Mouse (Mus musculus): ENCODE results near the gene Abtb2.

The Abtb2 gene

DNA sequence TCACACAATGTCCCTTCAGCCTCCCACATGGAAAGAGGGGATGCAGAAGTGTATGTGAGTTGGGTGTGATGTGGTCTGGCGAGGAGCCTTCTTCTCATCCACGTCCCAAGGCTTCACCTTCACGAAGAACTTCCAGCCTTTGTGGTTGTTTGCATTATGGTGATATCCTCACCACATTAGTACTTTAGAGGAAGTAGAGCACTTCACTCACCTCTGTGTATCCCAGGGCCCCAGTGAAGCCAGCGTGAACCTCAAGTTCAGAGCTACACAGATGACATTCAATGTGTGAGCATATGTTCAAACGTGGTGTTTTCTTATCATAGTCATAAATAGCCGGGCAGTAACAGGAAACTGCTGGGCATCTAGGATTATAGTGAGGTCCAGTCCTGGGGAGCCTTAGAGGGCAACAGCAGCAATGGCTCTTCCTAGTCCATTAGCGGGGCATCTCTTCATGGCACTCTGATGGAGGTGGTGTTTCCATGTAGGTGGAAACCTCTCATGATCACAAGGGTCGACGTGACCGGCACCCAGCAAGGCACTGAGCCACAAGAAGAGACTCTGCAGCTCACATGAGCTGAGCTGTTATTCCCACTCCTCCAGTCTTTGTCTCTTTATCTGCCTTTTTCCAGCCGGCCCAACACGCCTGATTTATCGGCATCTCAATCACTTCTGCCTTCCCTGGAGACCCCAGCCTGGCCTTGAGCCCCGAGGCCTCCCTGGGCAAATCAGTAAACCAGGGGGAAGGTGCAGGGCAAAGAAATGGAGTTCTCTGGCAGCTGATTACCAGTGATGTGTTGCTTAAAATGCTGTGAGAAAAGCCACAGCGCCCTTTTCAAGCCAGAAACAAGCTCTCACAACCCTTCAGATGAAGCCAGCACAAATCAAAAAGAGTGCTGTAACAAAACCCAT is 93.8 kb downstream of the Abtb2 start:
- no peak for DNase-seq (ENCODE audit: extremely low read depth, low read depth, low spot score)

DNA sequence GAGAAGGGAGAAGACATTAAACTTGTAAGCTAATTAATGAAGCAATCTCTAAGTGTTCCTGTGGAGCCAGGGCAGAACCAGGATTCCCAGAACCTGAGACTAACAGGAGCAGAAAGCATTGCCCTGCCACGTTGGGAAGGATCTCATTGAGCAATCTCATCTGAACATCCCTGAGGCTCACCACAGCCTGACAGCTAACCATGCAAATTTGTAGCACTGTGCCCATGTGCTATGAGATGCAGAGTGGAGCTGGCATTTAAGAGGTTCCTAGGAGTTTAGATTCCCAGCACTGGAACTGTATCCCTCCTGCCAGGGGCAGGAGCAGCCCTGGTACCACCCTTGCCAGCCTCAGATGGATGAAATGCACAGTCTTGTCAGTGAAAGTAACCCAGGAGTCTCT is 95.6 kb downstream of the Abtb2 start:
- peak; percentile 77 for DNase-seq (ENCODE audit: extremely low read depth, low read depth, low spot score)

DNA sequence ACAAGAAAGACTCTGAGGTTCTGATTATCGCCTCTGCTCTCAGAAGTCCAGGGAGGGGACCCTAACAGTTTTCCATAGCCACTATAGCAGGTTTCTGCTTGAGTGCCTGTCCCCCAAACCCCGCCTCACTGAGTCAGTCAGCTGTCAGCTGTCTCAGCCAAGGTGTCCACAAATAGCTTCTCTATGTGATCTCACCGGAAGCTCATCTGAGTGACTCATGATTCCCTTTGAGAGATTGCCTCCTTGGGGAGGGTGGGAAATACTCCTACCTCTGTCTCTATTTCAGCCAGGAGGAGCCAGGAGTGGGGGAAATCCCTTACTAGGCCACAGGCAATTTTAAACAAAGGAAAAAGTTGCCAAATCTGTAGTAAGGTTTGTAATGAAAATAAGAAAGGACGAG is 96.0 kb downstream of the Abtb2 start:
- peak; percentile 80 for DNase-seq (ENCODE audit: extremely low read depth, low read depth, low spot score)

DNA sequence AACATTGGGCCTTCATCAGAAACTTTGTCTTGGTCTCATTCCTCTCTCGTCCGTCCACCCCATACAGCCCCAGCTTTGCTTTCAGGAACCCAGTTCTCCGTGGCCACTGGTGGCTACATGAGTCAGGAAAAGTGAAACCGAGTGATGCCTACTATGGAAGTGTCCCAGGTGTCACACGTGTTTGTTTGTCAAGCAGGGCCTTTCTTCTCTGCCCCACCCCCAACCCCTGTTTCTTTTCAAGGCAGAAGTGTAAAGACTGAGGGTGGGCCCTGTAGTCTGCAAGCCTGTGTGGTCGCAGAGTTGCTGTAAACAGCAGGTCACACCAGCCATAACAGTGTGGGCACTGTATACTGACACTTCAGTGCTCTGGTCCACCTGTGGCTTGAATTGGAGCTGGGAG is 98.2 kb downstream of the Abtb2 start:
- no peak for DNase-seq (ENCODE audit: extremely low read depth, low read depth, low spot score)

DNA sequence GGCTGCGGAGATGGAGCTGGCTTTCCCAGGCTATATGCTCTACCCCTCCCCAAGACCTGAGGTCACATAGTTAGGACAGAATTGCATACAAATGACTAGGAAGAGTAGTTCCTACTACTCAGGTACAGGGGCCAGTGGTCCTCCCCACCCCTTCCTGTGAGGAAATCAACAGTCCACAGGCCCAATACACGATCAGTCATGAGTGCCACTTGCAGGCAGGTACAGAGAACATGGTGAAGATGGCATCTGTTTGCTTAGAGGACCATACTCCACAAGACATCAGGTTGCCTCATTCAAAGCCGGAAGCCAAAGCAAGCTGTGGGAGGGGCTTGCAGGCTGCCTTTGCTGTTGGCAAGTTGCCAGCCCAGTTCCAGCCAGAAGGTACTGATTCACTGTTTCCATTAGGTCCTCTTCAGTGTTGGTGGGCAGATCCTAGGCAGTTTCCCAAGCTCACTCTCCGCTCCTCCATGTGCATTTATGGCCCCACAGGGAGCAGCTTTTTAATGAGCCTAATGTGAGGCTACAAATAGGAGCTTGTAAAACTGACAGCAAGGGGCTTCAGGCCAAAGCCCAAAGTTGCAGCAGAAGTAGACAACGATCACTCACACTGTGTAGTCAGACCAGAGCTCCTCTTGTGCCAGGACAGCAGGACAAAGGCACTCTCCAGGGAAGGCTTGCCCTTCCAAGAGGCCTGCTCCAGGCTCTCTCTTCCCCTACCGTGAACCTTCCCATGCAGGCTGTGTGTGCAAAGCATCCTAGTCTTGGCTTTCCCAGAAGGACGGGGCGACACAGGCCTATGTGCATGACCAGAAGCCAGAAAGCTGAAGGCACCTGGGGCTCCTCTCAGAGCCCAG is 102.1 kb downstream of the Abtb2 start:
- no peak for DNase-seq (ENCODE audit: extremely low read depth, low read depth, low spot score)

DNA sequence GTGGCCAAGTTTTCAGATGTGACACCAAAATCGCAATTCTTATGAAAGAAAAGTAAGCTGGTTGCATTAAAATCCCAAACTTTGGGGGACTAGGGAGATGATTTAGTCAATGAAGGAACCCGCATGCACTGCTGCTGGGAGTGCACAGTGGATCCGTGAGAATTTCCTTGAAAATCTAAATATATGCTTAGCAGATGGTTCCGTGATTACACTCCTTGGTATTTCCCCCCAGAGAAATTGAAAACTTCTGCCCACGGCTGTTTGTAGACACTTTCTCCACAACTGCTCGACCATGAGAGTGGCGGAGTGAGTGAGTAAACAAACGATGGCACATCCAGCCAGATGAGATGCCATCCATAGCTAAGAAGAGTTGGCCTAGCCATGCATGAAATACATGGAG is 102.8 kb downstream of the Abtb2 start:
- no peak for DNase-seq (ENCODE audit: extremely low read depth, low read depth, low spot score)

DNA sequence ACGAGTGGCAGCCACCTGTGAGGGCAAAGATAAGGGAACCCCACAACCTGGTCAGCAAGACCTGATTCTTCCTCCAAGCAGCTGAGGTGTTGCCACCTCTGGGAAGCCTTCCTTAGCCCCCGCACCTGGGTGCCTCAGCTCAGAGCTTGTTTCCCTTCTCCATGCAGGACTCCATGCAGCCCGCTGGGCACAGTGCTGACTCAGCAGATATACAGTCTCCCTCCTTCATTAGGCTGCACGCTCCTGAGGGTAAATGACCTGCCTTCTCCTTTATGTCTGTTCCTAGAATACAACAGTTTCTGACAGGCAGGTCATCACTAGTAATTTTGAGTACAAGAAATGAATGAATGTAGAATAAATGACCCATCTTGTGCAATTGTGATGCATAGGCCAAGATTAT is 103.5 kb downstream of the Abtb2 start:
- no peak for DNase-seq (ENCODE audit: extremely low read depth, low read depth, low spot score)

DNA sequence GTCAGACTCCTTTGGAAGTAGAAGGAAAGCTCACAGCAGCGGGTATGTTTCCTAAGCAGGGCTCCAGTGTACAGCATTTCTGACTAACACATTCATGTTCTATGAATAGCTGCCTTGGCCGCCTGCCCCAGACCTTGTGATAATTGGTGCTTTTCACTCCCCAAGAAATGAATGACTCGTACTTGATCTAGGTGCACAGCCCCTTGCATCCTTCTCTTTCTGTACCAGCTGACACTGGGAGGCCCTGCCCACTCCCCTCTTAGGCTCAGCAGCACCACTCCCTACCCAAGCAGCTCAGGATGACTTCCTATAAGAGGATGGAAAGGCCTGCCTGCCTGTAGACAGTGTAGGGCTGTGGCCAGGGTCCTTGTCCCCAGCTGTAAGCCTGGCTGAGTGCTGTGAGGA is 104.2 kb downstream of the Abtb2 start:
- DNase-seq (ENCODE audit: extremely low read depth, low read depth, low spot score) = no peak

DNA sequence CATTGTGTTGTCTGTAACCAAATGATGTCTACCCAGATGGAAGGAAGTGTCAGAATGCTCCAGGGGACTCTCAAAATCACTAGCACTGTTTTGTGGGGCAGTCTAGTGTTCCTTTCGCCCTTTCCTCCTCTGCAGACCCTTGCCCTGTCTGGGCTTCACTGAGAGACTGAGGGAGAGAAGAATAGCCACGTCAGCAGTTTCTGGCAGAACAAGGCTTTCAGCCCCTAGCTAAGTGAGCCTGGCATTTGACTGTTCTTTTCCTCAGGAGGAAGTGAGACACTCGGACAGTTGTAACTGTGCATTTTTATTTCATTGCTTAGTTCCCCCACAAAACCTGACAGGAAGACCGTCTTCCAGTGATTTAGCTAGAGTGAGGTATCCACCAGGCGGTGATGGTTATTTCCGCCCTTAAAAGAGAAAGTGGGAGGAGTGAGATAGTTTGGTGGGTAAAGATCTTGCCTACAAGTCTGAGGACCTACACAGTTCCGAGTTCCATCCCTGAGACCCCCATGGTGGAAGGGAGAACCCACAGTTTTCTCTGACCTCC is 106.5 kb downstream of the Abtb2 start:
- no peak for DNase-seq (ENCODE audit: extremely low read depth, low read depth, low spot score)

DNA sequence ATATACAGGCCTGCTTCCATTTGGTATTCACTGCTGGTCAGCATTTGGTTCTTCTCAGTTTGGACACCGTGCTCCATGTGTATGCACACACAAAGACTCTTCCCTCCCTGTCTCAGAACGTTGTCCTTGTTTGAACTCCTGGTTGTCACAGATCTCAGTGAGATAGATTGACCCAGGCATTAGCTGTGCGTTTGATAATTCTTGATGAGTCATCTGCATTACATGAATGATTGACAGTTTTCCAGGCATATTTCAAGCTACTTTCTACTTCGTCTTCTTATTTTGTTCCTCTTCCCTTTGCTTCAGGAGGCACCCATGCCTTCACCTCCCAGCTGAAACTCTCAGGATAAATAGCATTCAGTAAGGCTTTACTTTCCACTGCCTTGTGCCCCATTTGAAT is 107.5 kb downstream of the Abtb2 start:
- no peak for DNase-seq (ENCODE audit: extremely low read depth, low read depth, low spot score)

DNA sequence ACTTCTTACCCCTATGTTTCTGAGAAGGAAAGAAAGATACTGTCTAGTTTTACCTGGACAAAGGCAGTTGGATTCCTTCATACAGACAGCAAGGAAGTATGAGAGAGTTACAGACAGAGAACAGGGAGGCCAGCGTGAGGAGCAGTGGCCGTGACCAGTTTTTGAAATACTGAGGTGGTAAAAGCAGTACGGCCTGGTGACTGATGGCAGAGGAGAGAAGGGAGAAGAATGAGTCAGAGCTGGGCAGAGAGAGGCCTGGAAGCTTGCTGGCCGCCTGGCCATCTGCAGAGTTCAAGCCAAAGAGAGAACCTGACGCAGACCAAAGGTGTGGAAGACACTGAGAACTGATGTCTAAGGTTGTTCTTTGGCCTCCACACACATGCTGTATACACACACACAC is 109.3 kb downstream of the Abtb2 start:
- DNase-seq (ENCODE audit: extremely low read depth, low read depth, low spot score) = no peak

DNA sequence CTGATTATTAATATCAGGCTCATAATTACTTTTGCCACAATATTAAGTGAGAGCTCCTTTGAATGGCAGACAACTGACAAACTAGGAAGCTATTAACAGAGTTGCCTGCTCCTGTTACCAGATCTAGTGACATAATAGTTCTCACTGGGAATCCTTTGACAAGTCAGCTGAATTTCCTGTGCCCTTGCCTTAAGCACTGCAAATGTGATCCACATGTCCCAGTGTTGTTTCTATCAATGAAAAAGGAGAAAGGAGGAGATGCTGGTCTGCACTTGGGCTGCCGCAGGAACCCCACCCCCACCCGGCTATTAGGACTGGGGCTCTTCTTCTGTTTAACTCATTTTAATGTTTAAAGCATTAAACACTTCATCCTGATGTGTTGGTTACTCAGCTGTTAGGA is 110.7 kb downstream of the Abtb2 start:
- no peak for DNase-seq (ENCODE audit: extremely low read depth, low read depth, low spot score)

DNA sequence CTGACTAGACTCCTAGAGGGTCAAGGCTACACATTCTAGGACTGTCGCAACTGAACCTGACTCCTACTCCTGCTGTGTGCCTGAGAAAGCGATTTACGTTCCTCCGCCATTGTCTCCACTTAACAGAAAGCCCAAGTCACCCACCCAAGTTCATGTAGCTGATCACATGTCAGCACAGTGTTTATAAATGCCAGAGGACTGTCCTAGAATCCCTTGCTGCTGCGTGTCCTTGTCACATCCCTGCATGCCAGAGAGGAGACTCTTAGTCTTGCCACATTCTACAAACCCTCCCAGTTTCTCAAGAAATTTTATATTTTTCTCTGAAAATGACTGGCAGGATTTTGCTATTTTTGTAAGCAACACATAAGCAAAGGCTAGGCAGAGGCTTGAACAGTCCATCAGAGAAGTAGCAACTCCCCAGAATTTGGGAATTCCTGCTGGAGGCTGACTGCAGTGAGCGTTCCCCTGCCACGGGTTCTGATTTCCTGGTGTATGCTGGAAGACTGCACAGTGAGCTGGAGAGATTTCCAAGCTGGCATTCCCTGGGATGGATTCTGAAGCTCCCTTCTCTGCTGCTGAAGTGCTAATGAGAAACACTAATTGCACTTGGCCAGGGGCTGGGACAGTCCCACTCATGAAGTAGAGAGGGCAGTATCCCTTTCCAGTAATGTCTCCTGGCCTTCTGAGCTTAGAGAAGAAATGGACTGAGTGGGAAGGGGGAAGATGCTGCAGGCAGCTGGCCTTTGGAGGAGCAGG is 111.7 kb downstream of the Abtb2 start:
- no peak for DNase-seq (ENCODE audit: extremely low read depth, low read depth, low spot score)

DNA sequence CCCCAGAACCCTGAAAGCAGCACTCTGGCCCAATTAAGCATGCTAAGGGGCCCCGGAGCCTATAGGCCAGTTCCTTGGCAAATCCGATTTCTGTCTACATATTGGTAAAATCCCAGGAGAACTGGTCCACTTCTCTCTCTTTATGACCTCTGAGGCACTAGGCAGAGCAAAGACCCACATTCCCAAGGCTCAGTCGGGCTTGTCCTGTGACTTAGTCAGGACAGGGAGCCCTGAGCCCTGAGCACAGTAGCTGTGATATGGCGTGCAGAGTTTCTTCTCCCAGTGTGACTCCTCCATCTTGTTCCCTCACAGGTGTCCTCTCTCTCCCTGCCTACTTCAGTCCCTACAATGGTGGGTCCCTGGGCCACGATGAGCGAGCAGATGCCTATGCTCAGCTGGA is 112.3 kb downstream of the Abtb2 start:
- DNase-seq (ENCODE audit: extremely low read depth, low read depth, low spot score) = no peak

DNA sequence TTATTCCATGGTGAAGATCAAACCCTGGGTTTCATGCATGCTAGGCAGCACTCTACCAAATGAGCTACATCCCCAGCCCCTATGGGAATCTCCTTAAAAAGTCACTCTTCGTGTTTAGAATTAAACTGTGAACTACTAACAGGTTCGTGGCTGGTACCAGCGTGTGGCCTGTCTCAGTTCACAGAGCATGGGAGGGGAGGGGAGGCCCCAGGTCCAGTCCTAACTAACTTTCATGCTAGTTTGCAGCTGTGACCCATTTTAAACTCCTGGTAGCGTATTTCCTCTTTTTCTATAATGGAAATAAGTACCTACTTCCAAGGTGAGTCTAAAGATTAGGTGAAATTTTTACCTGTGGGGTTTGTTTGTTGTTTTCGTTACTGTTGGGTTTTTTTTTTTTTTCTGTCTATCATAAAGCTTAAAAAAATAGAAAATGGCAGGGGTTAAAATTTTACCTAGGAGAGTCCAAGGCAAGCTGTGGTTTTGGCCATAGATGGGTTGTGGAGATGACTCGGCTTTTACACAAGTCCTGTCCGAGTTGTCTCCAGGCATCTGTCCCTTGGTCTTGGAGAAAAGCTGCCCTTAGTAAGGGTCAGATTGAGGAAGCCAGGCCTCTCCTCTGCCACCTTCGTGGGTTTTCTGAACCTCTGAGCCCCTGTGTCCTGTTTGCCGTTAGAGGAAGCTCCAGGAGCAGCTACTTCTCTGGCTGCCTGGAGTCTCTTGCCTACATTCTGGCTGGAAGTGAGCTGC is 114.4 kb downstream of the Abtb2 start:
- no peak for DNase-seq (ENCODE audit: extremely low read depth, low read depth, low spot score)

DNA sequence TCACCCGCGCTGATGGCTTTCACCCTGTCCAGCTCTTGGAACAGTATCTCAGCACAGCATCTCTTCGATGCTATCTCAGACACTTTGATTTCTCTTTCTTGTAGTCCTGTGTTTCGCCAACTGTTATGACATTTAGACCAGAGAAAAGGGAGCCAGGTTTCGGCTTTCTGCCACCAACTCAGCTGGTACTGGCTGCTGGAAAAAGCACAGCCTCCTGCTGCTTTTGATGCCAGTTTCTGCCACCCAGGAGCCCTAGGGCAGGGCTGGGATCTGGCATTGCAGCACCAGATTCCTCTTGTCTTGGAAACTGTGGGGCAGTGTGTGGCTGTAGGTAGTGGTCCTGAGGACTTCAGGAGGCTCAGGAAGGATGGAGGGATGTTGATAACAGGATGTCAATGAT is 115.0 kb downstream of the Abtb2 start:
- no peak for DNase-seq (ENCODE audit: extremely low read depth, low read depth, low spot score)

DNA sequence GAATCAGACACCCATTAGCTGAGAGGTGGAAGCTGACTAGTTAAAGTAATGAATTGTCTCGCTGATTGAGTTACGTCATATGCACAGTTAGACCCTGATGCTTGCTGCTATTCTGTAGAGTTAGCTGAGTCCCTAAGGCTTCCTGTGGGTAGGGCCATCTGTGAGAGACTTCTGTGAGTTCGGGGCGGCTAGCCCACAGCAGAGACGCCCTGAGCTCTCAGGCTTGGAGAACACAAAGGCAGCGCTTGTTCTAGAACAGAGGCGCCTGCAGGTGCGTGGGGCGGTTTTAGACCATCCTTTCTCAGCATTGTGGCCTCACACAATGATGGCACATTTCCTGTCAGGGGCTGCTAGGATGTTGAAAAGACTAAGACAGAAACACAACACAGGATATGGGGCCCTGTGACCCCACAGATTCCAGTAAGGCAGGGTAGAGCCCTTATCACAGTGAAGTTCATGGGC is 116.2 kb downstream of the Abtb2 start:
- DNase-seq (ENCODE audit: extremely low read depth, low read depth, low spot score) = no peak

DNA sequence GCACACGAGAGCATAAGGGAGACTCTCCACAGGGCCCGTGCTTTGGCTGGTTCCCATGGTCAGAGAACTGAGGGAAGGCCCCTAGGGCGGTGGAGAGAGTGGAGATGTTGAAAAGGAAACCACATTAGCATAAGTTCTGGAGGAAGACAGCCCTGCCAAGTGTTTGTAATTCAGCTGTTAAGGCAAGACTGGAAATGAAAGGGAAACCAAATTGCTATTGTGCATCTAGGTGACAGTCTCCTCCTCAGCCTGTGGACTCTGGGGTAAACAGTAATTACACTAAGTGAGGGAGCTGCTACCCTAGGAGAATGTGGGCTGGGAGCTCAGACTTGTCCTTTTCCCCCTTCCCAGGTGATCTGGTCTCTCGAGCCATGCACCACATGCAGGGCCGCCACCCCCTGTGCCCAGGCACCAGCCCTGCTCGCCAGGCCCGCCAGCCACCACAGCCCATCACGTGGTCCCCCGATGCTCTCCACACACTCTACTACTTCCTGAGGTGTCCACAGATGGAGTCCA is 116.9 kb downstream of the Abtb2 start:
- no peak for DNase-seq (ENCODE audit: extremely low read depth, low read depth, low spot score)

DNA sequence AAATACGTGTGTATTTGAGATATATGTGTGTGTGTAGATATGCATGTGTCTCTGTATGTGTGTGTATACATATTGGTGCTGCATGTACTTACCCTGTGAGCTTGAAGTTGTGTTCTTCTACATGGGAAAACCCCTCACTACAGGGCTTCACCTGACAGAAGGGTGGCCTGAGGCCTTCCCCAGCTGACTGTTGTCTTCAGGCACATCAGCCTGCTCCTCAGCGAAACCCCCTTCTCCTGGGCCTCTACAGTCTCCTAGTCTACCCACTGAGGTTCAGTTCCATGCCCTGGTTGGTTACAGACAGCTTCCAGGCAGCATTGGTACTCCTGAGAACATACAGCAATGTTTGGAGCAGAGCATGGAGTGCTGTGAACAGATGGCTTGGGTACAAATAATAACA is 118.3 kb downstream of the Abtb2 start:
- DNase-seq (ENCODE audit: extremely low read depth, low read depth, low spot score) = no peak

DNA sequence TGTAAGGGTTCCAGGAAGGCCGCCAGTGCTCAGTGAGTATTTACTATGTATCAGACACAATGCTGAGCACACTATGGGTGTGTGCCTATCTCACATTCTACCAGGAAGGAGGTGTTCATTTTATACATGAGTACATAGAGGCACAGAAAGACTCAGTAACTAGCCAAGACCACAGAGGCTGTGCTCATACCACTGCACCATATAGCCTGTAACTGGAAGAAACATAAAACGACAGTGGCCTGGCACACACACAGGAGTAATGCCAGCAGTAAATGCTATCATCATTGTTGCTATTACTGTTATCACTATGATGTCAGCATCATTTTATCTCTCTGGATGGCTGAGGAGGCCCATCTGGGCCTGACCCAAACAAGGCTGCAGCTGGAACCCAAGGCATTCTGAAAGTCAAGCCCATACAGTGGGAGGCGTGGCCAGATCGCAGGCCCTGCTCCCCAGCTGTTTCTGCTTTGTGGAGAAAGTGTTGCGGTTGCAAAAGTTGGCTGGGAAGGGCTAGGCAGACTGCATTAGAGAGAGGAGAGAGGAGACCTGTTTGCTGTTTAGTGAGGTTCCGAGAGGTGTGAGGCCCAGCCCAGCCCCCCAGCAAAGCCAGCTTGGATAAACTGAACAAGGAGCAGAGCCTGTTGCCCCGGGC is 118.9 kb downstream of the Abtb2 start:
- no peak for DNase-seq (ENCODE audit: extremely low read depth, low read depth, low spot score)
